Mouse (Mus musculus) urinary bladder, postnatal 14 days (tissue): Measurements from ENCODE around the gene Inpp5b.

Source experiments
- DNase-seq: peaks from one replicate; pipeline ENCODE4 v3.0.0; 2021; ENCODE audit warnings: low spot score

Inpp5b gene

DNA sequence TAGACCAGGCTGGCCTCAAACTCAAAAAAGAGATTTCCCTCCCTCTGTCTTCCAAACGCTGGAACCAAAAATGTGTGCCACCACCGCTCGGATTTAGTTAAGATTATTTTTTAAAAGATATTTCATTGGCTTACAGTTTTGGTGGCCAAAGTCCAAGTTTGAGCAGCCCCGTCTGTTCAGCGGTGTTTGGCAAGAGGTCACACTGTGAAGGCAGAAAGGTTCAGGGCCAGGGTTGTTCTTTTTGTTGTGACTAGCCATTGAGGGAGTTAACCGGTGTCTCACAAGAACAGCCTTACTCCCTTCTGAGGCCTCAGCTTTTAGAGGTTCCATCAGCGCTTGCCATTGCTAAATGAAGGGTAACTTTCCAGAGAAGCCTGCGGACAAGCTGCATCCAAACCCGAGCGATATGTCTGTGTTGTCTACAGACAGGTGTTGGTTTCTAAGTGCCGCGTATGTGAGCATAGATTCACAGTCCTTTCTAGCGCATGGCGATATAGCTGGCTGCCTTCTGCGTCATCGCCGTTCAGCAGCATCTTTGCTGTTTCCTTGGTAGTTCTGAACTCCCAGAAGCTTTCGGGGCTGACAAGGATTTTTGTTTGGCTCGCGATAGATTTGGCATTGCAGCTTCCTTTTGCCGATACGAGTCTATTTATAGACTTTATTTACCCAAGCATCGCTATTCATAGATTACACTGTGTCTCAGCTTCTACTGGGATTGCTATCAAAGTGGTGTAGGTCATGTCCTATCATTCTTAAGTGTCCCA lies 24.3 kb downstream of the Inpp5b start:
- no peak for DNase-seq

DNA sequence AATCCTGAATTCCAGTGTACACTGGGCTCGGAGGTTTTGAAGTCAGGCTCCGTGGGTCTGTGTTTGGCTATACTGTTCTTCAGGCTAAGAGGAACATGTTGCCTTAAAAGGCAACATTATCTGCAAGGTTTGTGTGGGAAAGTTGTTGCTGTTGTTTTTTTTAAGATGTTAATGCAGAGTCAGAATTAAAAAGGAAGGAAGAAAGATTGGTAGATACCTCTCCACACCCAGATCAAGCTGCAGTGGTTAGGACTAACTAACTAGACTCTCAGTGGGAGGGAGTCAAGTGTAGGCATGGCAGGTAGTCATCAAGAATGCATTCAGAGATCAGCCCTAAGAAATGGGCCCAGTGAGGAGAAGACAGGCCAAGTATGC lies 24.9 kb downstream of the Inpp5b start:
- DNase-seq = no peak

DNA sequence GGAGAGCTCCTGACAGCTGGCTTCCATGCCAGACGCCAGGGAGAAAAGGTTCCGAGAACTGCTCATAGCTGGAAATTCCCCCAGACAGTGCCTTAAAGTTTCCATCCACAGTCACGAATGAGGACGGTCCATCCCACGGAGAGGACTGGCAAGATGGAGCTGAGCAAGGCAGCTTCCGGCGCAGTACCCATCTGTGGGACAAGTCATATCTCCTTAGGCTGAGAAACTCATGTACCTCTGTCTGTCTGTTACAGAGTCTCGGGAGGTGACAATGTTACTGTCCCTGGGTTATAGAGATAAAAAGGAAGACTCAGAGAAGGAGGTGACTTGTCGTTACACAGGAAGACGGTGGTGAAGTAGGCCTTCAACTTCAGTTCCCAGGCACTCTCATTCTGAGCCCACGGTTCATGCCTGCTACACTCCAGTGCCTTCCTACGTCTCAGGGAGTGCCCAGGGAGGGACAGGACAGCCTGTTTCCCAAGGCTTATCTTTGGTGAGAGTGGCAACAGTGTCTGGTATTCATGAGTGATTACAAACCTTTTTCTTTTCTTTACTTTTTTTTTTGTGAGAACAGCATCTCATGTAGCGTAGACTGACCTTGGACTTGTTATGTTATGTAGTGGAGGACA lies 27.4 kb downstream of the Inpp5b start:
- DNase-seq = no peak

DNA sequence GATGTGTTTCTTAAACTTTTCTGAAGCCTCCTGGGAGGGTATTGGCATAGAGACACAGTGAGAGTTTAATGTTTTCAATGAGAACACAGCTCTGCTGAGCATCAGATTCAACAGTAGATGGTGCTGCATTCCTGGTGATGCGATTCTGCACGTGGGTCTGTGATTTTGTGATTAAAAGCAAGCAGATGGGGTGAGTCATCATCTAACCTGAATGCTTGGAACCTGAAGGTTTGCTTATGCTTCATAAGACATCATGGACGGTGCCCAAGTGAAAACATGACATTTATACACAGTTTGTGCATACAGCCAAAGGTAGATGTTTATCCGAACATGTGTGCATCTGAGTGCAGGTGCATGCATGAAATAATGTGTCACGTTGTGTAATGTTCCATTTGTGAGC lies 29.0 kb downstream of the Inpp5b start:
- DNase-seq = peak; percentile 41

DNA sequence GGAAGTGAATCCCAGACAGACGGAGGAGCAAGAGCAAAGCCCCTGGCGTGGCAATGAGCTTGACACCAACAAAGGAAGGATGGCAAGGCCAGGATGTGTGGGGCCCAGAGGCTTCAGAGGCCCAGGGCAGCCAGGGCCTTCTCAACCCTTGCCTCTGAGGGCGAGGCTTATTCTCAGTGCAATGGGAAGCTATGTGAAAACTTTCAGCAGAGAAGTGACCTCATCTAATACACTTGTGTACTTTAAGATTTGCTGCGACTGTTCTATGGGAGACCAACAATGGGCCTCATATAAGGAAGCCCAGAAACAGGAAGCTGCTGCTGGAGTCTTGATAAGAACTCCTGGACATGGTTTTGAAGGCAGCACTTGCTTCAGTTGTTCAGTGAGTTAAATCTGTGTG lies 30.5 kb downstream of the Inpp5b start:
- DNase-seq = no peak

DNA sequence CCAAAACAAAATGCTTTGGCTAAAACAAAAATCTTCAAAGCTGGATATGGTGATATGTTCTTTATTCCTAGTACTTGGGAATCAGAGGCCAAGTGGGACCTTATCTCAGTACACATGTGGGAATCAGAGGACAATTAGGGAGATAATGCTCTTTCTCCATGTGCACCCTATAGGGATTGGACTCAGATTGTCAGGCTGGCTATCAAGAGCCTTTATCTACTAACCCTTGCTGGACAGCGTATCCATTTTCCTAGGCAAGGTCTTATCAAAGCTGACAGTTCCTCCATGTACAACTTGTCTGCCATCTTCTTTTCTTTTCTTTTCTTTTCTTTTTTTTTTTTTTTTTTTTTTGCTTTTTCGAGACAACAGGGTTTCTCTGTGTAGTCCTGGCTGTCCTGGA lies 31.8 kb downstream of the Inpp5b start:
- no peak for DNase-seq

DNA sequence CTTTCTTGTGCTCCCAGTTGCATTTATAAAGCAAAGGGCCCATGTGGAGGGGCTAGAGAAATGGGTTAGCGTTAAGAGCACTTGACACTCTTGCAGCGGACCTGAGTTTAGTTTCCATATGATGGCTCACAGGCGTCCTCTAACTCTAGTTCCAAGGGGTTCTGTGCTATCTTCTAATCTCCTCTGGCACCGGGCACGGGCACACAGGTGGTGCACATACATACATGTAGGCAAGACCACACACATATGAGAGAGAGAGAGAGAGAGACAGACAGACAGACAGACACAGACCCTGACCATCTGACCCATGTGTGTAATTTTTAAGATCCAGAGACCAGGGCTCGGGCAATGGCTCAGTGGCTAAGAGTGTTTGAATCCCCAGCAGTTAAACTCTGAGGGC lies 32.3 kb downstream of the Inpp5b start:
- no peak for DNase-seq

DNA sequence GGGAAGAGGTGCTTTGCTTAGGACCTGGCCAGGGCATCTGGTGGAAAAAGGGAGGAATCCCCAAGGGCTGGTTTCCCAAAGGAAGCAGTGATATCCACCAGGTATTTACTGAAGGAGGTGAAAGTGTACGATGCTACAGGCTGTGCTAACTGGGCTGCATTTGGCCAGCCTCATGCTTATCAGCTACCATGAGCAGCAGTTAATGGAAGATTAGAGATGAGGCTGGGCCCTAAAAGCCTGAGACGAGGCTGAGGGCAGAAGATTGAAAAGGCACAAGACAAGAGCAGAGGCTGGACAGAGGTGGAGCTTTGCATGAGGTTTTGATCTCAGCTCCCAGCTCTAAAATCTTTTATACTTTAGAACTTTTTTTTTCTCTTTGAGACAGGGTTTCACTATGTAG lies 32.8 kb downstream of the Inpp5b start:
- DNase-seq = no peak

DNA sequence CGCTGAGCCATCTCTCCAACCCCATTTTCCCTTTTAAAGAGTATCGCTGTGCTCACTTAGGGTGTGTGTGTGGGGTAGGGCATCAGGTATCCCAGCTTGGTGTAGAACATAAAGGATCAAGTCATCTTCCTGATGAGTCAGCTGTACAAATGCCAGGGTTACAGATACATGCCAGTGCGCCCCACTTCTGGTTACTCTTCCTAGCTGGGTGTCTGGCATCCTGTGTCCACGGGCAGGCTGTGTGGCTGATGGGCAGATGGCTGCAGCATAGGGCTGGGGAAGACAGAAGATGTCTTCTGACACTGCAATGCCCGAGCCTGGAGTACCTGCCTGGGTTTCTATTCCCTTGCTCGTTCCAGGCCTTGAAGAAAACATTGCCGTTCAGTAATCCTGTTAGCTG lies 39.7 kb downstream of the Inpp5b start:
- no peak for DNase-seq

DNA sequence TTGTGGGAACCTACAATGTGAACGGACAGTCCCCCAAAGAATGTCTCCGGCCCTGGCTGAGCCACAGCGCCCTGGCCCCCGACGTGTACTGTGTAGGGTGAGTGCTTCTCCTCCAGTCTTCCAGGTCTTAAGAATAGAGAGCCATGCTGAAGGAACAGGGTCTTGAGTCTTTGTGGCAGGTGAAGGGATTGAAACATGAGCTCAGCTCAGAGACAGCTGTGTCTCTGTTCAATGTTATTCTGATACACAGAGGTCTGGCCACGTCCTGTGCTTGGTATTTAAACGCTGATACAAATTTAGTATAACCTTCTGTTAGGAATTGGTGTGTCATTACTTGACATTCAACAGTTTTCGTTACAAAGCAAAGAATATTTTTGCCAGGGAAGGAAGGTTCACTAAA lies 40.7 kb downstream of the Inpp5b start:
- DNase-seq = no peak

DNA sequence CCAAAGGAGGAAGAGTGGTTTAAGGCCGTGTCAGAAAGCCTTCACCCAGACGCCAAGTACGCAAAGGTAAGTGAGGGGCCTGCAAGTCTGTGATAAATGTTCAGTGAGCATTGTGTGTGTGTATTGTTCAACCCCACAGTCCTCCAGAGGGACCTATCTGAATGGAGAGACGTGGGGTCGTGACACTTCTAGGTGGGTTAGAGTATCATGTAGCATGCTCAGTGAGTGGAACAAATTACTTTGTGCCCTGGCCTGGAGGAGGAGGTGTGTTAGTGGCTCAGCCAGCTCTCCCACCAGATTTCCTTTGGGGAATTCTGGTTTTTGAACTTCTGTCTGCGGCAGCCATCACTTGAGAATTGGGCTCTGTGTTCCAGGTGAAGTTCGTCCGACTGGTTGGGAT lies 42.3 kb downstream of the Inpp5b start:
- no peak for DNase-seq

DNA sequence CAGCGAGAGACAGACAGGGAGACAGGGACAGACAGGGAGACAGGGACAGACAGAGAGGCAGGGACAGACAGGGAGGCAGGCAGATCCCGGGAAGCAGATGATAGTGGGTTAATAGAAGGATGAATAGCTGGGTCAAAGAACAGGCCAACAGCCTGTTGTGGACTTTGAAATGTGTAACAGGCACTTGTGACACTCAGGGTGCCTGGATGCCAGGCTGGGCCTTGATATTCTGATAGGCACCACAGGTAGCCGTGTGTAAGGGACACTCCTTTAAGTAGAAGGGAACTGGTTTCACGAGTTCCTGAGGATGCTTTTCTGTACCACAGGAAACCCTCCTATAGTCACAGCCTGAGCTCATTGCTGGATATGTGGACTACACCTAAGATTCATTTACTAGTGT lies 48.4 kb downstream of the Inpp5b start:
- no peak for DNase-seq

DNA sequence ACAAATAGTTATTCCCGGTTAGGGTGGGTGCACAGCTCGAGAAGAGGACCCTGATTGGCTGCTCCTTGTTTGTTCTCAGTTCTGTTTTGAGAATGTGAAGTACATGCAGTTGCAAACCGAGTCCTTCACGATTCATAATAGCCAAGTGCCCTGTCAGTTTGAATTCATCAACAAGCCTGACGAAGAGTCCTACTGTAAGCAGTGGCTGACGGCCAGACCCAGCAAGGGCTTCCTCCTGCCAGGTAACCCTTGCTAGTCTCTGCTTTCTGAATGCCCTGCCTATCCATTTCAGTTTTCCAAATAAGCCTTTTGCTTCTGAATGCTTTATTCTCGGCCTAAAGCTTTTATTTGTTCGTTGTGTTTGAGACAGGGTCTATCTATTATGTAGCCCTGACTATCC lies 50.5 kb downstream of the Inpp5b start:
- DNase-seq = no peak

DNA sequence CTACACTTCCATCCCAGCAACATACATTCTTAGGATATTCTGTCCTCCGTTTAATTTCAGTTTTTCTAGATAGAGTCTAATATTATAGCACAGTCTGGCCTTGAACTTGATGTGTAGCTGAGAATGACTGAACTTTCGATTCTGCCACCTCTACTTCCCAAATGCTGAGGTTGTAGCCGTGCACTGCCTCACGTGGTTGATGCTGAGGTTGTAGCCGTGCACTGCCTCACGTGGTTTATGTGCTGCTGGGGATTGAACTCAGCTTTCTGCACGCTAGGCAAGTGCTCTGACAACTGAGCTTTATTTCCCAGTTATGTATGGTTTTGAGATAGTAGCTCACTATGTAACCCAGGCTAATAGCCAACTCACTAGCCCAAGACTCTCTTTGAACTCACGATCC lies 54.5 kb downstream of the Inpp5b start:
- no peak for DNase-seq

DNA sequence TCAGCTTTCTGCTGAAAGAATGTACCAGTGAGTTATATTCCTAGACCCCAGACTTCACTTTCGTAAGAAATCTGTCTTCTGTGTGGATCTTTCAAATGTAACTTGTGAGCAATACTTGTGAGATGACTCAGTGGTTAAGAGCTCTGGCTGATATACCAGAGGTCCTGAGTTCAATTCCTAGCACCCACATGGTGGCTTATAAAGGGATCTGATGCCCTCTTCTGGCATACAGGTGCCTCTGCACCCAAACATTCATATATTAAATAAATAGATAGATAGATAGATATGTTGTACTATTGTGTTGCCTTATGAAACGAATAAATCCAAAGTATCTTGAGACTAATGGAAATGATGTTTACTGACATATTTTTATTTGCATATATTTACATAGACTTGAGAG lies 55.3 kb downstream of the Inpp5b start:
- no peak for DNase-seq

DNA sequence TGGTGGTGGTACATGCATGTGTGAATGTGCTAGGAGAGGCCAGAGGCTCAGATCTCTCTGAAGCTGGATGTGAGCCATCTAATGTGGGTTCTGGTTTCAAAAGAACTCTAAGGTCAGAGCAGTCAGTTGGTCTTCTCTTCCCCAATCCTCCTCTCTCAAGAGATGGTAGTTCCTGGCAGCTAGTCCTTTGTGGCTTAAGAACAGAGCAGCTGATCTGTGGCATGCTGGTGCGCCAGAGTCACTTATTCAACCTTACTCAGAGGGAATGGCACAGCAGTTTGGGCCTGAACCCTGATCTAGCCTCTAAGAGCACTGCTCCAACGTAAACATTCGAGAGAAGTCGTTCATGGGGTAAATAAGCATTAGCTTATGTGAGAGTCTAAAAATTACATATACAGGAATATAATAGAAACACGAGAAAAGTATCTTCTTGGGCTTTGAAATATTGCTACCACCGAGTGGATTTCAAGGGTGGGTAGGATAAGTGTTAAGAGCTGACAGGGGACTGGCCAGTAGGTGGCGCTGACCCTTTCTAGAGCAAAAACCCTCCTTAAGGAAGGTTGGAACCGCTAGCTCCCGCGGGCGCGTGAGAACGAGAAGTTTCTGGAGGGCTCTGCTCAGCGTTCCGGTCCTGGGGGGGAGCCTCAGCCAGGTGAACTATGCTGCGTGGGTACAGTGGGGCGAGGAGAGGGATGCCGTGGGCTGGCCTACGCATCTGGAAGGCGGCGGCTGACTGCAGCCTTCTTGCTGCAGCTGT lies 60.1 kb downstream of the Inpp5b start, which contains the start of gene Mtf1:
Gene Mtf1, plus strand, starts transcription at position 553 of the 757 bp plus-strand sequence.
- peak; percentile 89 for DNase-seq

DNA sequence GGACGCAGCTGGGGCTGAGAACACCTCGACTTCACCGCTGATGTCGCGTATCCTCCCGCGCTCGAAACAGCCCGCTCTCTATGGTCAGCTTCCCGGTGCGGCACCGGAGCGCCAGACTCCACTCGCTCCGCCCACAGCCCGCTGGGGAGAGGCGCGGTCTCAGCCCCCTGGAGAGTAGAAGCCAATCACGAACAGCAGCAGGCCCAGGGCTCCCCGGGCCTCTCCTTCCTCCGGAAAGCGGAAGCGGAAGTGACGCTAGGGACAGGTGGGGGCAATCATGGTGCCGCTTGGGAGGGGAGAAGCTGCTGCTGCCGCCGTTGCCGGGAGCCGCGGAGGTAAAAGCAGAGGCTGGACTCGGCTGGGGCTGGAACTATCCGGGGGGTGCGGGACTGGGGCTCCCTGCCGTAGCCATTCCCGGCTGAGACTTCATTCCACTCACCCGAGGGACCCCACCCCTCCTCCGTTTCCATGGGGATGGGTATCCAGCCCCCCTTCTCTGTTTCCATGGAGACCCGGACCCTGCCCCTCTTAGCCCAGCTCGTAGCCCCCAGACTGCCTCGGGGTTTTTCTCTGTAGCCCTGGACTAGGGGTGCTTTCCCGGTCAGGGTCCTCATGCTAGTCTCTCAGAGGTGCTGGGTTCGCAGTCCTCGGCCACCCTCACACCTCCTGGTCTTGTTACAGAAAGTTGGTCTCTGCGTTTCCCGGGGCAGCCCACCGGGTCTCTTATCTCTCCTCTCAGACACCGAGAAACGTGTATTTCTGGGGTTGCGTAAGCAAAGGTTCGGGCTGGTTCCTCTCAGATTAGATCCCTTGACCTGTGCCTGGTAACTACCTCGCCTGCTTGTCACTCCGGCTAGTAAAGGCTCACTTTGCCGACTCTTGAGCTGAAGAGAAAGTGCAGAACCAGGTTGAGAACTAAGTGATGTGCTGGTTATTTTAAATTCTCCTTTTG lies 60.9 kb downstream of the Inpp5b start:
- DNase-seq = peak; percentile 97

DNA sequence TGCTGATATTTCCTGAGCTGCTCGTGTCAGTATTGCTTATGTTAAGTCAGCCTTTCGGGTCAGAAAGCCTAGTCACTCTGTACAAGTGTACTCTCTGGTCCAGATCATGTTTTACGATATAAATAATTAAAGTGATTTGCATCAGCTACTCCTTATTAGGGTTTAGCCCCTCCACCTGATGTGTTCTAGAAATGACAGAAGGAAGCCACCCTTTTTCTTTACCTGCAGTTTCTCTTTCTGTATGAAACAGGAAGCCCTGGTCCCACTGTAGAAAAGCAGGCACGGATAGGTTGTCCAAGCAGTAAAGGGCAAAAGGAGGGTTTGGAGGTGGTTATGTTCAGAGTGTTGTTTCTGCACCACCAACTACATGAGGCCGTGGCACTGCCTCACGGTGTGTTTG lies 61.8 kb downstream of the Inpp5b start:
- no peak for DNase-seq

DNA sequence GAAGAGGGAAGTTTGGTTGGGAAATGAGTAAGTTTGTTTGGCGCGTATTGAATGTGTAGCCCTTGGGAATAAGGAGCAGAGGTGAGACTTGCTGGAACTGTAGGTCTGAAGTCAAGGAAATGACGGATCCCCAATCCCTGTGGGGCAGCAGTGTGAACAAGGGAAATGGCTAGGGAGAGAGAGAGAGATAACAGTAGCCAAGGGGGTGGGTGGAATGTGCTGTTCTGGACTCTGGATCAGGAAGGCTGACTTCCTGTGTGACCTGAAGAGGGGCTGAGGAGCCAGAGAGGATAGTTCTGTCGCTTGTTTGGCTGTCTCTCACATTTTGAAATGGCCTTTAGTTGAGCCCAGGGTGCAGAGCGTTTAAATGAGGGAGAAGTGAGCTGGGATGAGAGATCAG lies 66.9 kb downstream of the Inpp5b start:
- DNase-seq = no peak

DNA sequence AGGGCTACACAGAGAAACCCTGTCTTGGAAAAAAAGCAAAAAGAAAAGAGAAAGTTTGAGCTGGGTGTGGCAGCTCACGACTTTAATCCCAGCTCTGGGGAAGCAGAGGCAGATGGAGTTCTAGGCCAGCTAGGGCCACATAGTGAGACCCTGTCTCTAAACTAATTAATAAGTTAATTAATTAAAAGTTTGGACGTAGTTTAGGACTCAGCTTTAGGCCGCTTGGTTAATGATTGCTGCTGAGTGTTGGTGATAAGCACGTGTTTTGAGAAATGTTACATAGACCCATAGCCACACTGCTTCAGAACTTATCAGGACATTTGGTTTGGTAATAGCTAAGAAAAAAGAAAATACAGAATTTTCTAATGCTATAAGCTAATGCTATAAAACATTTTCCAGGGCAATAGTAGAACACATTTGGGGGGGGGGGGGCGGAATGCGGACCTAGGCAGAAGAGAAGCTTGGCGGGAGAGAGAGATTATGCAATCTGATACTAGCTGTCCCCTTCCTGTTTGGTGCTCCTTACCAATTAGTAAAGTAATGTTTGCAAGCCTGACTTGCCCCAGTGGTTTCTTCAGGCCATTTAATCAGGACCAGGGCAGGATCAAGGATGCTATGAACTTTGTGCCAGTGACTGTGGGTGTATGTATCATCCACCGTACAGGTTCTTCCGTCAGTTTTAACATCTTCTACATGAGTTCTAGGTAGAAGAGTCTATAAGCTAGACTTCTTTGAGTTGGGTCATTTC lies 67.7 kb downstream of the Inpp5b start:
- no peak for DNase-seq

DNA sequence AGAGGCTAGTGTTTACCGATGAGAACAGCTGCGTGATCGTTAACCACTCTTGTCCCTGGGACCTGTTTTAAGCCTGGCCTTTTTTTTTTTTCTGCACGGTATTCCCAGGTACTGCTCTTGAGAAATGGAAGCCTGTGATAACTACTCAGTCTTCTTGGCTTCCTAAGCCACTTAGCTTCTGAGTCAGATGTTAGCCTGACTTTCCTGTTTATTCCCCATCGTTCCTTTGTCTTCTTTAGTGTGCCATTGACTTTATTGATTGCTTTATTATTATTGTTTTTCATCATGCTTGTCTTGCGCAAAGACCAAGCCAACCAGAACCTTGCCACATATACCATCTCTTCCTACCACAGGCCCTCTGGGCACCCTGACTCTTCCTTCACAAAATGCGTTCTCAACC lies 68.4 kb downstream of the Inpp5b start:
- no peak for DNase-seq
